Mouse (Mus musculus): ENCODE data around the gene Cmtm7. TPM values are rescaled to one million over a fixed set of nuclear protein-coding genes. Genes with fewer than 3 reads are reported as not detected.

Gene Cmtm7
- polyA plus RNA-seq, 1 experiment from 2014 or later = 9.5 TPM

DNA sequence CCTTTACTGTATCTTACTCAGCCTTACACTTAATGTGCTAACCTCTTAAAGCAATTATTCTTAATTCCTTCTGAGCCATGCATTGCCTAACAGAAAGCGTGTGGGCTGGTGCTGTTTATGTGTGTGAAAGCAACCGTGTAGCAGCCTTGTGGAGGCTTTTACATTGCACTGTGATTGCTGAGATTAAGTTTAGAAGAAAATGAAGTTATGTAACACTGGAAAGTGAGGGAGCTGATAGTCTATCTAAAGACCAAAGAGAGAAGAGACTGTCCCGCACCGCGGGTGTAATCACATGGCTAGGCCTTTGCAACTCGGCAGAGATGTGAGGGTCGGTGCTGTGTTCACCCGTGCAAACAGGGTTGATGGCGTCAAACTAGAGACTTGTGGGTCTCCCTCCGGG is 34.6 kb downstream of the Cmtm7 start:
- Histone ChIP-seq H3K9me3 (ENCODE audit: control insufficient read depth, low read length) (no peaks in the 10 kb centered on the region), H3K4me3 (ENCODE audit: low read length) (no peak overlapping the region), H3K4me1 (ENCODE audit: control insufficient read depth, insufficient read depth, low read depth, low read length) (no peaks in the 10 kb centered on the region; the same call in 1 of the 2 replicates), H3K27me3 (replicated peaks; ENCODE audit: control insufficient read depth, insufficient read depth, low read length) (no peaks in the 10 kb centered on the region), H3K27ac (ENCODE audit: low read depth, low read length) (no peak overlapping the region), H3K9ac (ENCODE audit: low read depth, low read length) (no peak overlapping the region), H3K36me3 (ENCODE audit: control insufficient read depth, insufficient read depth, low read length) (0 out of 2 replicates have a peak, but pooled peaks cover 4% of the 10 kb centered on the region), H3K4me2 (ENCODE audit: low read length) (no peak overlapping the region)
- WGBS = 87% methylated on average over 10 of the region's 10 CpGs
- ATAC-seq = no peak

DNA sequence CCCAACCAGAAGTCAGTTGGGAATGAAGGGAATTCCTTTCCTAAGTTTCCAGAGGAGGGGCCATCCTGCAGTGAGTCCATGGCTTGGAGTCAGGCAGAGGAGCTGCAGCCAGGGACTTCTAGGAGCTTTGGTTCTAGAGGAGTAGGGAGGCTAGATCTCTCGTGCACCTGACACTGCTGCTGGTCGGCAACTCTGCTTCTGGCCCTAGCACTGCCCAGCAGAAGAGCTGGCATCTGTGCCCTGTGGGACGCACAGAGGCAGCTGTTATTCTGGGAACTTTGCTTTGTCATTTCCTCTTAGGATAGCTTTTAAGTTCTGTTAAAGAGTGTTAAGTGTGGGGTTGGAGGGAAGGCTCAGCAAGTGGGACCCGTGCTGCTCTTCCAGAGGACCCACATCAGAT is 36.0 kb downstream of the Cmtm7 start:
- Histone ChIP-seq H3K36me3 (ENCODE audit: control insufficient read depth, insufficient read depth, low read length) (0 out of 2 replicates have a peak, but pooled peaks cover 4% of the 10 kb centered on the region), H3K27ac (ENCODE audit: low read depth, low read length) (no peak overlapping the region), H3K4me3 (ENCODE audit: low read length) (no peak overlapping the region), H3K4me2 (ENCODE audit: low read length) (no peak overlapping the region), H3K9me3 (ENCODE audit: control insufficient read depth, low read length) (no peaks in the 10 kb centered on the region), H3K27me3 (replicated peaks; ENCODE audit: control insufficient read depth, insufficient read depth, low read length) (no peaks in the 10 kb centered on the region), H3K9ac (ENCODE audit: low read depth, low read length) (no peak overlapping the region), H3K4me1 (ENCODE audit: control insufficient read depth, insufficient read depth, low read depth, low read length) (no peaks in the 10 kb centered on the region; the same call in 1 of the 2 replicates)
- 91% methylated on average over 4 of the region's 4 CpGs for WGBS
- no peak for ATAC-seq

DNA sequence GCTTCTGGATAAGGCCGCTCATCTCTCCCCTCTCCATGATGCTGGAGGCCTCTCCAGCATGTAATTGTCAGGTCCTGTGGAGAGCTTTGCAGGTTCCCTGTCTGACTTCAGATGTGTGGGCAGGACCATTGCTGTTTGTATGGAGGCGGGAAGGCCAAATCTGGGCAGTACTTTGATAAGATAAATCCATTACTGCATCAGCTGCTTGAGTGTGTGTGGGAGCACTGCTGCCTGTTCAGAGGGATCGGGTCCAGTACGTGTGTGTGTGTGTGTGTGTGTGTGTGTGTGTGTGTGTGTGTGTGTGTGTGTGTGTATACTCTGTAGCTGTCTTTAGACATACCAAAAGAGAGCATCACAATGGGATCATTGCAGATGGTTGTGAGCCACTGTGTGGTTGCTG is 36.5 kb downstream of the Cmtm7 start:
- ATAC-seq = no peak
- 89% methylated on average over 4 of the region's 4 CpGs for WGBS
- H3K27ac ChIP-seq (ENCODE audit: low read depth, low read length) = no peak overlapping the region

DNA sequence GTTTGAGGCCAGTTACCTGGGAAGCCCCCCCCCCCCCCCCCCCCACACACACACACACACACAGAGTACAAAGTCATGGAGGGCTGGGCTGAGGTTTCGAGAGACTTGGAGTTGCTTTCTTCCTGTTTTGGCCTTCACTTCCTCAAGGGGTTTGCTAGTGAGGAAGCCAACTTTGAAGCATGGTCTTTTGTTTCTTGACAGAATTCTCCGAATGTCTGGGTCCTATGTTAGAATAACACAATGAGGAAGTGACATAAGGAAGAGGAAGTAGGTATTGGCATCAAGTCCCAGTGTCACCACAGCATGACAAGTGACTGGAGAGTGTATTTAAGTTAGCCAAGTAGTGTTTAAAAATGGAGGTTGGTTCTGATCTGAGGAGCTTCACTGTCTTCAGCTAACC is 38.9 kb downstream of the Cmtm7 start:
- no peaks in the 10 kb centered on the region for H3K9me3 ChIP-seq (ENCODE audit: control insufficient read depth, low read length)
- H3K27ac ChIP-seq (ENCODE audit: low read depth, low read length) = no peak overlapping the region
- 94% methylated on average over 2 of the region's 2 CpGs for WGBS
- no peak overlapping the region for H3K9ac ChIP-seq (ENCODE audit: low read depth, low read length)
- no peaks in the 10 kb centered on the region for H3K27me3 ChIP-seq (replicated peaks; ENCODE audit: control insufficient read depth, insufficient read depth, low read length)
- no peak for ATAC-seq
- H3K36me3 ChIP-seq (ENCODE audit: control insufficient read depth, insufficient read depth, low read length) = 0 out of 2 replicates have a peak, but pooled peaks cover 3% of the 10 kb centered on the region
- no peak overlapping the region for H3K4me2 ChIP-seq (ENCODE audit: low read length)
- no peak overlapping the region for H3K4me3 ChIP-seq (ENCODE audit: low read length)
- no peaks in the 10 kb centered on the region; the same call in 1 of the 2 replicates for H3K4me1 ChIP-seq (ENCODE audit: control insufficient read depth, insufficient read depth, low read depth, low read length)

More for the DNA sequence above, 36.5 kb downstream of the Cmtm7 start:
- Histone ChIP-seq H3K4me1 (ENCODE audit: control insufficient read depth, insufficient read depth, low read depth, low read length) (no peaks in the 10 kb centered on the region; the same call in 1 of the 2 replicates), H3K27me3 (replicated peaks; ENCODE audit: control insufficient read depth, insufficient read depth, low read length) (no peaks in the 10 kb centered on the region), H3K9ac (ENCODE audit: low read depth, low read length) (no peak overlapping the region), H3K36me3 (ENCODE audit: control insufficient read depth, insufficient read depth, low read length) (0 out of 2 replicates have a peak, but pooled peaks cover 6% of the 10 kb centered on the region), H3K4me2 (ENCODE audit: low read length) (no peak overlapping the region), H3K9me3 (ENCODE audit: control insufficient read depth, low read length) (no peaks in the 10 kb centered on the region), H3K4me3 (ENCODE audit: low read length) (no peak overlapping the region)

DNA sequence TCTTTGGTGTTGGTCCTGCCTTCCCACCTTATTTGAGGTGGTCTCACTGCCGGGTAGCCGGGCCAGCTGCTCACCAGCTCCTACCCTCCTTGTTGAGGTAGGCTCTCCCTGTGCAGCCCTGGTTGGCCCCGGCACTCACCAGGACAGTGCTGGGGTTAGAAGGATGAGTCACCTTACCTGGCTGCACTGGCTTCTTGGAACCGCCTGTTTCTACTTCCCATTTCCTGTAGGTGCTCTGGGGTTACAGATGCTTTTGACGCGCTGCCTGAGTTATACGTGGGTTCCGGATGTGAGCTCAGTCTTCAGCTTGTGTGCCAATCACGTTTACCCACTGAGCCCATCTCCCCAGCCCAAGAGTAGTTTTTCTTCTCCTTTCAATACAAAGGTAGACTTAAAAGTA is 41.3 kb downstream of the Cmtm7 start:
- no peak for ATAC-seq
- no peaks in the 10 kb centered on the region for H3K27me3 ChIP-seq (replicated peaks; ENCODE audit: control insufficient read depth, insufficient read depth, low read length)
- H3K27ac ChIP-seq (ENCODE audit: low read depth, low read length) = no peak overlapping the region
- no peak overlapping the region for H3K9ac ChIP-seq (ENCODE audit: low read depth, low read length)
- H3K36me3 ChIP-seq (ENCODE audit: control insufficient read depth, insufficient read depth, low read length) = 0 out of 2 replicates have a peak, but pooled peaks cover 2% of the 10 kb centered on the region
- WGBS = 94% methylated on average over 9 of the region's 9 CpGs
- no peak overlapping the region for H3K4me3 ChIP-seq (ENCODE audit: low read length)
- H3K4me2 ChIP-seq (ENCODE audit: low read length) = no peak overlapping the region
- H3K4me1 ChIP-seq (ENCODE audit: control insufficient read depth, insufficient read depth, low read depth, low read length) = no peaks in the 10 kb centered on the region
- H3K9me3 ChIP-seq (ENCODE audit: control insufficient read depth, low read length) = no peaks in the 10 kb centered on the region

DNA sequence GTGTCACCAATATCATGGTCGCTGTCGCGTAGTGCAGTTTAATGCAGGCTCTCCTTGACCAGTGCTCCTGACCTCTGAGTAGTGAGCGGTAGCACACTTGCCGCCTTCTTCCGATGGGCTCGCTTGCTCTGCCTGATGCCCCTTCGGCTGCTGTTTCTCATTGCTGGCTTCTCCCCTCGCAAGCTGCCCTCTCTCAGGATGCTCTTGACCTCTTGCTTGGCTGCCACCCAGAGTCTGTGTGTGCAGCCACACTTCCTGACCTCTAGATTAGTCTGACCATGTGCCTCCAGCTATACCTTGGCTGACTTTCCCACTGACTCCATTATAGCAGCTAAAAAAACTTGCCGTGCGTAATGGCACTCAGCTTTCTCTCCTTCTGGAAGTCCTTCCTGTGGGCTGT is 45.2 kb downstream of the Cmtm7 start:
- H3K36me3 ChIP-seq (ENCODE audit: control insufficient read depth, insufficient read depth, low read length) = 0 out of 2 replicates have a peak, but pooled peaks cover 2% of the 10 kb centered on the region
- no peaks in the 10 kb centered on the region for H3K27me3 ChIP-seq (replicated peaks; ENCODE audit: control insufficient read depth, insufficient read depth, low read length)
- H3K9ac ChIP-seq (ENCODE audit: low read depth, low read length) = no peak overlapping the region
- peaks cover 7% of the 10 kb centered on the region for H3K4me1 ChIP-seq (ENCODE audit: control insufficient read depth, insufficient read depth, low read depth, low read length)
- no peak overlapping the region for H3K27ac ChIP-seq (ENCODE audit: low read depth, low read length)
- no peak overlapping the region for H3K4me2 ChIP-seq (ENCODE audit: low read length)
- H3K9me3 ChIP-seq (ENCODE audit: control insufficient read depth, low read length) = no peaks in the 10 kb centered on the region
- ATAC-seq = no peak
- no peak overlapping the region for H3K4me3 ChIP-seq (ENCODE audit: low read length)
- WGBS = 79% methylated on average over 11 of the region's 11 CpGs

DNA sequence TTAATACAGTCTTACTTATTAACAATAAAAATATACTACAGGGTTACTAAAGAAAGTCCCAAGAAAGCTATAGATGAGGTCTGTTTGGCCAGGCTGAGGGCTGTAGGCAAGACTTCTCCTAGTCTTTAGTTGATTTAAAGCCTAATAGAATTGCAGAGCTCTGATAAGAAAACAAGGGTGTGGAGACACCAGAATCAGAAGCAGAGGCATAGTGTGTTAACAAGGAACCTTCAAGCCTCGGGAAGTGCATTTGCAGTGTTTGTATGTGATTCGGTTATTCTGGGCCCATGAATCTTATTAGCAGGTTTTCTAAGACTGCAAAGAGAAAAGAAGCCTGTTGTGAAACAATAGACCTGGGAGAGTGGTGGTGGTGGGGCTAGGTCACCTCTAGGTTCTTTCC is 48.4 kb downstream of the Cmtm7 start:
- H3K4me1 ChIP-seq (ENCODE audit: control insufficient read depth, insufficient read depth, low read depth, low read length) = peaks cover 7% of the 10 kb centered on the region
- no peak overlapping the region for H3K27ac ChIP-seq (ENCODE audit: low read depth, low read length)
- H3K27me3 ChIP-seq (replicated peaks; ENCODE audit: control insufficient read depth, insufficient read depth, low read length) = no peaks in the 10 kb centered on the region
- WGBS = 83% methylated on average over 2 of the region's 2 CpGs
- no peaks in the 10 kb centered on the region for H3K9me3 ChIP-seq (ENCODE audit: control insufficient read depth, low read length)
- H3K9ac ChIP-seq (ENCODE audit: low read depth, low read length) = no peak overlapping the region
- no peaks in the 10 kb centered on the region for H3K36me3 ChIP-seq (ENCODE audit: control insufficient read depth, insufficient read depth, low read length)
- H3K4me2 ChIP-seq (ENCODE audit: low read length) = no peak overlapping the region
- no peak for ATAC-seq
- H3K4me3 ChIP-seq (ENCODE audit: low read length) = no peak overlapping the region

DNA sequence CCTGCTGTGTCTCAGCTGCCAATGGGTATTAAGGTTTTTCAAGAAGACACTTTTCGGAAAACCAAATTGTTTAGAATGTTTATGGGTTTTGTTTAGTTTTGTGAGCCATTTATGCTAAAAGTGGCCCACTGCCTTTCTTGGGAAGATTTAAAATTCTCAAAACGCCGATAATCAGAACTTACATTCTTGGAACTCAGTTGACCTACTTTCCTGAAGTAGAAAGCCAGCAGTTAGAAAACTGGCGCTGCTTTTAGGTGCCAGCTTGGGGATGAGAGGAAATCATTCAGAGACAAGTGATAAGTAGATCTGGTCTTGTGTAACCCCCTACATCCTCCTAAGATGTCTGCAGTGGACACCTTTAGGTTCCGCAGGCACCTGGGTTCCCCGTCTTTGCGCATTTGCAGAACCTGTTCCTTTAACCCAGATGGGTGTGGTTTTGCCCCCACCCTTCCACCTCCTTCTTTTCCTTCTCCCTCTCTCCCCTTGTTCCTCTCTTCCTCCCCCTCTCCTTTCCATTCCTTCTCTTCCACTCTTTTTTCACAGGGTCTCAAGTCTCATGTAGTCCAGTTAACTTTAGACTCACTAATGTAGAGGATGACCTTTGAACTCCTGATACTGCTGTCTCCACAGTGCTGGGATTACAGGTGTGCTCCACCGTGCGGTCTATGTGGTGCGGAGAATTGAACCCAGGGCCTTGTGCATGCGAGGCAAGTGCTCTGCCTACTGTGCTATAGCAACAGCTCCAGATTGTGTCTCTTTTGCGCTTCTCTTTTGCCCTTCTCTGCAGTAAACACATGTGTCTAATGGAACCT is 49.6 kb downstream of the Cmtm7 start:
- H3K36me3 ChIP-seq (ENCODE audit: control insufficient read depth, insufficient read depth, low read length) = no peaks in the 10 kb centered on the region
- H3K27ac ChIP-seq (ENCODE audit: low read depth, low read length) = no peak overlapping the region
- no peak for ATAC-seq
- no peaks in the 10 kb centered on the region for H3K27me3 ChIP-seq (replicated peaks; ENCODE audit: control insufficient read depth, insufficient read depth, low read length)
- WGBS = 74% methylated on average over 12 of the region's 12 CpGs
- H3K4me3 ChIP-seq (ENCODE audit: low read length) = peak overlapping the region; percentile 84
- peak overlapping the region; percentile 96; the same call in 1 of the 2 replicates for H3K9ac ChIP-seq (ENCODE audit: low read depth, low read length)
- peaks cover 7% of the 10 kb centered on the region for H3K4me1 ChIP-seq (ENCODE audit: control insufficient read depth, insufficient read depth, low read depth, low read length)
- H3K9me3 ChIP-seq (ENCODE audit: control insufficient read depth, low read length) = no peaks in the 10 kb centered on the region
- H3K4me2 ChIP-seq (ENCODE audit: low read length) = peak overlapping the region; percentile 79

DNA sequence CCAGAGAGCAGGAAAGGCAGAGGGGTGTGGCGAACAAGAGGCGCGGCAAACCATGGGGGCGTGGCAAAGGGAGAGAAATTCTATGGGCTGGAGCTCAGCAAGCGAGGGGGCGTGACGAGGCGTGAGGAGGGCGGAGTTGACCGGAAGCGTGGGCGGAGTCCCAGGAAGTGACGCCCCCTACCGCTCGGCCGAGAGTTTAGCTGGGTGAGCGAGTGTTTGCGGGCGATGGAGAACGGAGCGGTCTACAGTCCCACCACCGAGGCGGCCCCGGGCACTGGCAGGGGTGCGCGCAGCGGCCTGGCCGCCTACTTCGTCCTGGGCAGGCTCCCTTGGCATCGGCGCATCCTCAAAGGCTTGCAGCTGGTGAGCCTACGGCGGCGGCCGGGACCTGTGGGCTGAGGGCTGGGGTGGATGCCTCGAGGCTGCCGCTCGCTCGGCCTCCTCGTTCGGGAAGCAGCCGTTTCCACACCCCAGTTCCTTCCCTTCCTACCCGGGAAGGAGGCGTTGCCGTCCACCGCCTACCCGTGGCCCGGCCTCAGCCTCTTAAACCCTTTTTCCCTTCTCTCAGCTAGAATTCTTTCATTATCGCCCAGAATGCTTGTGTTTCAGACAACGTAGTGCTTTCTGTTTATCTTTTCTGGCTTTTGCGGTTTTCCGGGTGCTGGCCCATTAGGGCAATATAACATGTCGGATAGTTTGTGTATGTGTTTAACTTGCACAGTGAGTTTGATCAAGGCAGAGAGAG is 50.5 kb downstream of the Cmtm7 start, which contains the start of gene Cmtm6:
Gene Cmtm6 (plus strand): TSS at position 106 of the 745 bp plus-strand sequence.
- peak within 1 kb of the TSS; percentile 85 for H3K27ac ChIP-seq (ENCODE audit: low read depth, low read length)
- peak within 1 kb of the TSS; percentile 79 for H3K4me2 ChIP-seq (ENCODE audit: low read length)
- under 1% methylated on average over 52 of the region's 53 CpGs for WGBS
- no peaks in the 10 kb centered on the region for H3K9me3 ChIP-seq (ENCODE audit: control insufficient read depth, low read length)
- peak within 1 kb of the TSS; percentile 84 for H3K4me3 ChIP-seq (ENCODE audit: low read length)
- H3K27me3 ChIP-seq (replicated peaks; ENCODE audit: control insufficient read depth, insufficient read depth, low read length) = no peaks in the 10 kb centered on the region
- H3K36me3 ChIP-seq (ENCODE audit: control insufficient read depth, insufficient read depth, low read length) = no peaks in the 10 kb centered on the region
- ATAC-seq = peak; percentile 94
- peaks cover 7% of the 10 kb centered on the region for H3K4me1 ChIP-seq (ENCODE audit: control insufficient read depth, insufficient read depth, low read depth, low read length)
- H3K9ac ChIP-seq (ENCODE audit: low read depth, low read length) = peak within 1 kb of the TSS; percentile 96

Data from hindbrain, embryonic 16.5 days (tissue).